Mouse (Mus musculus): Measurements from ENCODE around the gene Lsamp. TPM values are rescaled to one million over a fixed set of nuclear protein-coding genes. Genes with fewer than 3 reads are reported as not detected.

Gene Lsamp
- total RNA-seq, 1 experiment: not detected

- Histone ChIP-seq H3K9ac (ENCODE audit: insufficient read depth, low read depth, low read length, poor library complexity, severe bottlenecking) (no peak overlapping the region), H3K4me1 (ENCODE audit: control insufficient read depth in 2 of 2, insufficient read depth in 2 of 2, low read length in 2 of 2, poor library complexity in 1 of 2) (no peaks in the 10 kb centered on the region), H3K4me3 (ENCODE audit: insufficient read depth in 1 of 2, low read depth in 1 of 2, low read length in 2 of 2, poor library complexity in 1 of 2, severe bottlenecking in 1 of 2) (no peak overlapping the region), H3K9me3 (ENCODE audit: control insufficient read depth, insufficient read depth, low read depth, low read length) (no peaks in the 10 kb centered on the region), H3K27ac (ENCODE audit: insufficient read depth, low read depth, low read length, poor library complexity, severe bottlenecking) (no peak overlapping the region), H3K36me3 (ENCODE audit: control insufficient read depth, insufficient read depth, low read length, poor library complexity, severe bottlenecking) (no peaks in the 10 kb centered on the region)
- no peak for DNase-seq (ENCODE audit: low read depth, low spot score)
- in situ Hi-C loops (cut with MboI; ENCODE audit: low sequenced_read_pairs in 2 of 2, unreplicated experiment in 2 of 2): no loop called here
- TF ChIP-seq MAFK (IDR thresholded peaks at IDR 0.05; ENCODE audit: insufficient read depth, low read depth, low read length) (no peak), ZC3H11A (IDR thresholded peaks at IDR 0.05; ENCODE audit: borderline replicate concordance, low read depth, low read length) (no peak), CHD2 (IDR thresholded peaks at IDR 0.05; ENCODE audit: low read depth, low read length) (no peak), ZNF384 (IDR thresholded peaks at IDR 0.05; ENCODE audit: low read depth, low read length) (no peak), HCFC1 (IDR thresholded peaks at IDR 0.05; ENCODE audit: borderline replicate concordance, insufficient read depth, low read length) (no peak)
These were observed 2020.0 kb downstream of the Lsamp start for GRCm38 (mm10) chr16:42004166-42004565.

GRCm38 (mm10) chr16:42014937-42015336 lies 2030.8 kb downstream of the Lsamp start:
- no peaks in the 10 kb centered on the region for H3K36me3 ChIP-seq (ENCODE audit: control insufficient read depth, insufficient read depth, low read length, poor library complexity, severe bottlenecking)
- H3K4me1 ChIP-seq (ENCODE audit: control insufficient read depth in 2 of 2, insufficient read depth in 2 of 2, low read length in 2 of 2, poor library complexity in 1 of 2): no peaks in the 10 kb centered on the region
- DNase-seq (ENCODE audit: low read depth, low spot score): no peak
- H3K27ac ChIP-seq (ENCODE audit: insufficient read depth, low read depth, low read length, poor library complexity, severe bottlenecking): no peak overlapping the region
- TF ChIP-seq MAFK (IDR thresholded peaks at IDR 0.05; ENCODE audit: insufficient read depth, low read depth, low read length) (no peak), ZC3H11A (IDR thresholded peaks at IDR 0.05; ENCODE audit: borderline replicate concordance, low read depth, low read length) (no peak), CHD2 (IDR thresholded peaks at IDR 0.05; ENCODE audit: low read depth, low read length) (no peak), ZNF384 (IDR thresholded peaks at IDR 0.05; ENCODE audit: low read depth, low read length) (no peak), HCFC1 (IDR thresholded peaks at IDR 0.05; ENCODE audit: borderline replicate concordance, insufficient read depth, low read length) (no peak)
- no peak overlapping the region for H3K9ac ChIP-seq (ENCODE audit: insufficient read depth, low read depth, low read length, poor library complexity, severe bottlenecking)
- no peaks in the 10 kb centered on the region for H3K9me3 ChIP-seq (ENCODE audit: control insufficient read depth, insufficient read depth, low read depth, low read length)
- no peak overlapping the region for H3K4me3 ChIP-seq (ENCODE audit: insufficient read depth in 1 of 2, low read depth in 1 of 2, low read length in 2 of 2, poor library complexity in 1 of 2, severe bottlenecking in 1 of 2)
- in situ Hi-C loops (cut with MboI; ENCODE audit: low sequenced_read_pairs in 2 of 2, unreplicated experiment in 2 of 2): no loop called here

GRCm38 (mm10) chr16:42015443-42015842 lies 2031.3 kb downstream of the Lsamp start:
- in situ Hi-C loops (cut with MboI; ENCODE audit: low sequenced_read_pairs in 2 of 2, unreplicated experiment in 2 of 2): no loop called here
- Histone ChIP-seq H3K9ac (ENCODE audit: insufficient read depth, low read depth, low read length, poor library complexity, severe bottlenecking) (no peak overlapping the region), H3K9me3 (ENCODE audit: control insufficient read depth, insufficient read depth, low read depth, low read length) (no peaks in the 10 kb centered on the region), H3K4me3 (ENCODE audit: insufficient read depth in 1 of 2, low read depth in 1 of 2, low read length in 2 of 2, poor library complexity in 1 of 2, severe bottlenecking in 1 of 2) (no peak overlapping the region), H3K4me1 (ENCODE audit: control insufficient read depth in 2 of 2, insufficient read depth in 2 of 2, low read length in 2 of 2, poor library complexity in 1 of 2) (no peaks in the 10 kb centered on the region), H3K36me3 (ENCODE audit: control insufficient read depth, insufficient read depth, low read length, poor library complexity, severe bottlenecking) (no peaks in the 10 kb centered on the region), H3K27ac (ENCODE audit: insufficient read depth, low read depth, low read length, poor library complexity, severe bottlenecking) (no peak overlapping the region)
- TF ChIP-seq ZC3H11A (IDR thresholded peaks at IDR 0.05; ENCODE audit: borderline replicate concordance, low read depth, low read length) (no peak), HCFC1 (IDR thresholded peaks at IDR 0.05; ENCODE audit: borderline replicate concordance, insufficient read depth, low read length) (no peak), MAFK (IDR thresholded peaks at IDR 0.05; ENCODE audit: insufficient read depth, low read depth, low read length) (no peak), ZNF384 (IDR thresholded peaks at IDR 0.05; ENCODE audit: low read depth, low read length) (no peak), CHD2 (IDR thresholded peaks at IDR 0.05; ENCODE audit: low read depth, low read length) (no peak)
- no peak for DNase-seq (ENCODE audit: low read depth, low spot score)

GRCm38 (mm10) chr16:42016791-42017643 lies 2032.9 kb downstream of the Lsamp start:
- DNase-seq (ENCODE audit: low read depth, low spot score): no peak
- TF ChIP-seq ZNF384 (IDR thresholded peaks at IDR 0.05; ENCODE audit: low read depth, low read length): no peak
- TF ChIP-seq ZC3H11A (IDR thresholded peaks at IDR 0.05; ENCODE audit: borderline replicate concordance, low read depth, low read length): no peak
- TF ChIP-seq CHD2 (IDR thresholded peaks at IDR 0.05; ENCODE audit: low read depth, low read length): no peak
- TF ChIP-seq HCFC1 (IDR thresholded peaks at IDR 0.05; ENCODE audit: borderline replicate concordance, insufficient read depth, low read length): no peak
- no peak for TF ChIP-seq MAFK (IDR thresholded peaks at IDR 0.05; ENCODE audit: insufficient read depth, low read depth, low read length)
- H3K9ac ChIP-seq (ENCODE audit: insufficient read depth, low read depth, low read length, poor library complexity, severe bottlenecking): no peak overlapping the region
- no peak overlapping the region for H3K4me3 ChIP-seq (ENCODE audit: insufficient read depth in 1 of 2, low read depth in 1 of 2, low read length in 2 of 2, poor library complexity in 1 of 2, severe bottlenecking in 1 of 2)
- H3K36me3 ChIP-seq (ENCODE audit: control insufficient read depth, insufficient read depth, low read length, poor library complexity, severe bottlenecking): no peaks in the 10 kb centered on the region
- no peak overlapping the region for H3K27ac ChIP-seq (ENCODE audit: insufficient read depth, low read depth, low read length, poor library complexity, severe bottlenecking)
- in situ Hi-C loops (cut with MboI; ENCODE audit: low sequenced_read_pairs in 2 of 2, unreplicated experiment in 2 of 2): no loop called here
- peaks cover 0 to 3% of the 10 kb centered on the region in 2 experiments; a peak in 1 of 4 replicates for H3K4me1 ChIP-seq (ENCODE audit: control insufficient read depth in 2 of 2, insufficient read depth in 2 of 2, low read length in 2 of 2, poor library complexity in 1 of 2)
- H3K9me3 ChIP-seq (ENCODE audit: control insufficient read depth, insufficient read depth, low read depth, low read length): no peaks in the 10 kb centered on the region
